Mouse (Mus musculus) forebrain, embryonic 14.5 days (tissue): ENCODE results near the gene Meis2. TPM values are rescaled to one million over a fixed set of nuclear protein-coding genes. Genes with fewer than 3 reads are reported as not detected.

Experiments
- ATAC-seq: fragments of 200-750 bp; cut with Nextera tagmentation; 2 replicates; pipeline ENCODE4 v1.8.0; 2017; ENCODE audit warnings: mild to moderate bottlenecking, moderate library complexity
- DNase-seq: peaks from one replicate; pipeline ENCODE4 v3.0.0-alpha.2; 2015; ENCODE audit warnings: low spot score
- H3K27ac ChIP-seq: fragments of 300-500 bp; sonication (generic); 2 replicates; pipeline ENCODE4 v1.5.1; 2014; ENCODE audit warnings: low read depth, mild to moderate bottlenecking, control low read depth, low read length, moderate library complexity
- H3K27me3 ChIP-seq: fragments of 300-500 bp; sonication (generic); replicated peaks from 2 replicates; pipeline ENCODE4 v1.6.1; 2014; ENCODE audit warnings: low read length, control low read depth, mixed read lengths; ENCODE audit not compliant: control insufficient read depth, insufficient read depth
- H3K36me3 ChIP-seq: fragments of 300-500 bp; sonication (generic); 2 replicates; pipeline ENCODE4 v1.6.1; 2014; ENCODE audit warnings: low read length, control low read depth; ENCODE audit not compliant: control insufficient read depth, insufficient read depth
- H3K4me1 ChIP-seq: fragments of 300-500 bp; sonication (generic); 2 replicates; pipeline ENCODE4 v1.6.1; 2014; ENCODE audit warnings: antibody characterized with exemption, low read length, control low read depth; ENCODE audit not compliant: control insufficient read depth, insufficient read depth
- H3K4me2 ChIP-seq: fragments of 300-500 bp; sonication (generic); 2 replicates; pipeline ENCODE4 v1.6.1; 2014; ENCODE audit warnings: mild to moderate bottlenecking, control low read depth, low read length
- H3K4me3 ChIP-seq: fragments of 300-500 bp; sonication (generic); 2 replicates; pipeline ENCODE4 v1.5.1; 2014; ENCODE audit warnings: low read depth, low read length, control low read depth
- H3K9ac ChIP-seq: fragments of 300-500 bp; sonication (generic); 2 replicates; pipeline ENCODE4 v1.6.1; 2014; ENCODE audit warnings: mild to moderate bottlenecking, low read length, control low read depth, moderate library complexity
- H3K9me3 ChIP-seq: fragments of 300-500 bp; sonication (generic); replicated peaks from 2 replicates; pipeline ENCODE4 v1.6.1; 2016; ENCODE audit warnings: low read length, control low read depth, mixed read lengths; ENCODE audit not compliant: control insufficient read depth
- WGBS: fragments of 180-500 bp; shearing (Covaris S2); extraction: QIAGEN DNeasy Blood & Tissue Kit; methylation state at CpG from one replicate; pipeline ENCODE4 v1.1.7; 2014; 5-methylcytosine and 5-hydroxymethylcytosine counted together
- polyA plus RNA-seq: library from polyadenylated mRNA; unstranded; fragments of >200 nt; fragmentation: Nextera tagmentation; extraction: Ambion mirVana; gene quantifications from 2 replicates; pipeline ENCODE4 v1.2.1, GENCODE M21; 2014

Meis2 gene
- polyA plus RNA-seq, 1 experiment from 2014 or later, result 99.1 TPM

GRCm38 (mm10) chr2:116066057-116066941, 660 bp upstream of the Meis2 start:
- Histone ChIP-seq H3K4me1 (no peaks in the 10 kb centered on the region), H3K27ac (peak overlapping the region; percentile 99), H3K4me3 (peak overlapping the region; percentile 70), H3K36me3 (peaks cover 5% of the 10 kb centered on the region; the same call in 1 of the 2 replicates), H3K9me3 (no peaks in the 10 kb centered on the region), H3K4me2 (peak overlapping the region; percentile 81), H3K27me3 (no peaks in the 10 kb centered on the region), H3K9ac (peak overlapping the region; percentile 99)
- under 1% methylated on average over 36 of the region's 36 CpGs for WGBS
- ATAC-seq, result peak; percentile 21
- peak; percentile 73 for DNase-seq

GRCm38 (mm10) chr2:116065057-116065456, 582 bp downstream of the Meis2 start:
- ATAC-seq, result no peak
- WGBS, result 0% methylated on average over 10 of the region's 10 CpGs
- peak; percentile 90 for DNase-seq

GRCm38 (mm10) chr2:116064521-116064920, 1.1 kb downstream of the Meis2 start:
- Histone ChIP-seq H3K9me3 (no peaks in the 10 kb centered on the region), H3K4me2 (peak overlapping the region; percentile 81), H3K4me3 (peak overlapping the region; percentile 70), H3K4me1 (peaks cover 5% of the 10 kb centered on the region; the same call in 1 of the 2 replicates), H3K9ac (peak overlapping the region; percentile 99), H3K27ac (peak overlapping the region; percentile 99), H3K36me3 (peaks cover 16% of the 10 kb centered on the region), H3K27me3 (no peaks in the 10 kb centered on the region)
- DNase-seq (peak; percentile 64), ATAC-seq (no peak)
- WGBS, result 0% methylated on average over 20 of the region's 20 CpGs

More at GRCm38 (mm10) chr2:116065057-116065456, 582 bp downstream of the Meis2 start:
- H3K27me3 ChIP-seq, result no peaks in the 10 kb centered on the region
- peaks cover 5% of the 10 kb centered on the region; the same call in 1 of the 2 replicates for H3K4me1 ChIP-seq
- no peaks in the 10 kb centered on the region for H3K9me3 ChIP-seq
- H3K4me2 ChIP-seq, result peak overlapping the region; percentile 81
- peaks cover 16% of the 10 kb centered on the region for H3K36me3 ChIP-seq
- peak overlapping the region; percentile 70 for H3K4me3 ChIP-seq
- peak overlapping the region; percentile 99 for H3K27ac ChIP-seq
- H3K9ac ChIP-seq, result peak overlapping the region; percentile 99

GRCm38 (mm10) chr2:116063819-116064293, 1.8 kb downstream of the Meis2 start:
- H3K4me3 ChIP-seq, result peak overlapping the region; percentile 70
- H3K4me2 ChIP-seq, result peak overlapping the region; percentile 84
- H3K4me1 ChIP-seq, result peaks cover 6% of the 10 kb centered on the region; the same call in 1 of the 2 replicates
- peaks cover 20% of the 10 kb centered on the region for H3K36me3 ChIP-seq
- peak overlapping the region; percentile 99 for H3K9ac ChIP-seq
- WGBS, result under 1% methylated on average over 37 of the region's 37 CpGs
- no peaks in the 10 kb centered on the region for H3K27me3 ChIP-seq
- no peak for ATAC-seq
- peak overlapping the region; percentile 99 for H3K27ac ChIP-seq
- peak; percentile 56 for DNase-seq
- H3K9me3 ChIP-seq, result no peaks in the 10 kb centered on the region

GRCm38 (mm10) chr2:116062761-116063441, 2.7 kb downstream of the Meis2 start:
- DNase-seq (peak; percentile 46), ATAC-seq (no peak)
- H3K4me1 ChIP-seq, result peaks cover 13% of the 10 kb centered on the region; the same call in 1 of the 2 replicates
- H3K27me3 ChIP-seq, result no peaks in the 10 kb centered on the region
- WGBS, result under 1% methylated on average over 36 of the region's 36 CpGs
- H3K4me2 ChIP-seq, result peak overlapping the region; percentile 84
- peak overlapping the region; percentile 70 for H3K4me3 ChIP-seq
- H3K9me3 ChIP-seq, result no peaks in the 10 kb centered on the region
- peak overlapping the region; percentile 99 for H3K9ac ChIP-seq
- peaks cover 28% of the 10 kb centered on the region for H3K36me3 ChIP-seq
- peak overlapping the region; percentile 99 for H3K27ac ChIP-seq

GRCm38 (mm10) chr2:116062251-116062651, 3.4 kb downstream of the Meis2 start:
- Histone ChIP-seq H3K4me2 (peak overlapping the region; percentile 84), H3K4me3 (peak overlapping the region; percentile 70), H3K9ac (peak overlapping the region; percentile 99), H3K36me3 (peaks cover 35% of the 10 kb centered on the region), H3K4me1 (peaks cover 13% of the 10 kb centered on the region; the same call in 1 of the 2 replicates), H3K27me3 (no peaks in the 10 kb centered on the region), H3K9me3 (no peaks in the 10 kb centered on the region), H3K27ac (peak overlapping the region; percentile 99)
- ATAC-seq, result no peak
- under 1% methylated on average over 20 of the region's 20 CpGs for WGBS
- peak; percentile 63 for DNase-seq

- Histone ChIP-seq H3K4me1 (peaks cover 16% of the 10 kb centered on the region), H3K4me3 (peak overlapping the region; percentile 70), H3K9ac (peak overlapping the region; percentile 99), H3K9me3 (no peaks in the 10 kb centered on the region), H3K4me2 (peak overlapping the region; percentile 84), H3K27ac (peak overlapping the region; percentile 99), H3K27me3 (no peaks in the 10 kb centered on the region), H3K36me3 (peaks cover 35% of the 10 kb centered on the region)
- DNase-seq, result peak; percentile 45
- ATAC-seq, result no peak
- under 1% methylated on average over 30 of the region's 30 CpGs for WGBS
Observed at GRCm38 (mm10) chr2:116061401-116062021, 4.1 kb downstream of the Meis2 start.

GRCm38 (mm10) chr2:116060701-116061400, 4.8 kb downstream of the Meis2 start:
- H3K27me3 ChIP-seq, result no peaks in the 10 kb centered on the region
- peaks cover 21% of the 10 kb centered on the region for H3K4me1 ChIP-seq
- peak overlapping the region; percentile 99 for H3K27ac ChIP-seq

More at GRCm38 (mm10) chr2:116060701-116061400, 4.8 kb downstream of the Meis2 start:
- Histone ChIP-seq H3K36me3 (peaks cover 35% of the 10 kb centered on the region), H3K4me3 (peak overlapping the region; percentile 70), H3K9me3 (no peaks in the 10 kb centered on the region), H3K4me2 (peak overlapping the region; percentile 84), H3K9ac (peak overlapping the region; percentile 99)
- WGBS, result 3% methylated on average over 21 of the region's 21 CpGs
- DNase-seq (peak; percentile 20), ATAC-seq (no peak)
